Mouse (Mus musculus): ENCODE data around the gene Gpatch3.

Gene Gpatch3

GRCm38 (mm10) chr4:133584059-133584951 is 9.8 kb downstream of the Gpatch3 start, which contains the start of gene Gpn2:
Gene Gpn2 (plus strand): TSS chr4:133584362.
- peak; percentile 89 to 92 for DNase-seq

GRCm38 (mm10) chr4:133592570-133592969 is 18.0 kb downstream of the Gpatch3 start:
- DNase-seq = peak; percentile 69 to 80

DNA sequence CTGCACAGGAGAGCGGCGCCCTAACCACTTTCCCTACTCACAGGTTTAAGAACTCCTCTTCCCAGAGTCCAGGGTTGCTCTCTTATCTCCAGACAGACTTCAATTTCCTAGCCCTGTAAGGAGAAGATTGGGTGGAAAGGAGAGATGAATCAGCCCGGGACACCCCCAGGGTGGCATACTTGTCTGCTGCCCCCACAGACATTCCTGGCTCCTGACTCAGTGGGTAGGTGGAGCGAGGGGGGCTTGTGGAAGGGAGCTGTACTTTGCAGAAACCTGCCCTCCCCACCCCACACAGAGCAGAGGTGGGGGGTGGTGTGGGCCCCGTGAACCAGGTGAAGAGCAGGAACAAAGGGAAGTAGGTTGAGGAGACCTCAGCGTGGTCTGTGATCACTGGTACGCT is 21.0 kb downstream of the Gpatch3 start:
- DNase-seq = no peak

DNA sequence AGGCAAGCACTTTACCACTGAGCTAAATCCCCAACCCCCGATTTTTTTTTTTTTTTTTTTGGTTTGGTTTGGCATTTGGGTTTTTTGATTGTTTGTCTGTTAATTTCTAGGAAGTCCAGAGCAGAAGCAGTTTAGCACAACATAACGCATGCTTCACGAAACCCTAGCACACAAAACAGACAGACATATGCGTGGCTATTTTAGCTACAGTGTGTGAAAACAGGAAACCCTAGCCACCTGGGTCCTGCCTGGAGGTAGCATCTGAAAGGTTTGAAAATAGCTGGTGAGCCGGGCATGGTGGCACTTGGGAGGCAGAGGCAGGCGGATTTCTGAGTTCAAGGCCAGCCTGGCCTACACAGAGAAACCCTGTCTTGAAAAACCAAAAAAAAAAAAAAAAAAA is 21.5 kb downstream of the Gpatch3 start:
- DNase-seq = no peak

DNA sequence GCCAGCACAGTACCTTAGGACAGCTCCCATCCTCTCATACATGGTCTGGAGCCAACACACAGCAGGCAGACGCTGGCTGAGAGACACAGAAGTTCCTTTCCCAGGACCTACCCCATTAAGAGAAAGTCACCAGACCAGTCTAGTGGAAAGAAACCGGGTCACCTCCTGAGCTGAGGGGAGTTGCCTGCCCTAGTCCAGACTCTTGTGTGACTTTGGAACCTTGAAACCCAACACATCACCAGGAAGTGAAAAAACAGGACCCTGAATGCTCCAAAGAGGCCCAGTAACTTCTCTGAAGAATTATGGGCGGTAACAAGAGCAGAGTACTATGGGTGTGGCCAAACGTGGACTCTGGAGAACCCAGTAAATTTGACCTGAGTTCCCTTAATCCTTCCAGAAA is 24.1 kb downstream of the Gpatch3 start:
- peak; percentile 32 for DNase-seq

- DNase-seq = no peak
Measured at GRCm38 (mm10) chr4:133599116-133599515, 24.6 kb downstream of the Gpatch3 start.

DNA sequence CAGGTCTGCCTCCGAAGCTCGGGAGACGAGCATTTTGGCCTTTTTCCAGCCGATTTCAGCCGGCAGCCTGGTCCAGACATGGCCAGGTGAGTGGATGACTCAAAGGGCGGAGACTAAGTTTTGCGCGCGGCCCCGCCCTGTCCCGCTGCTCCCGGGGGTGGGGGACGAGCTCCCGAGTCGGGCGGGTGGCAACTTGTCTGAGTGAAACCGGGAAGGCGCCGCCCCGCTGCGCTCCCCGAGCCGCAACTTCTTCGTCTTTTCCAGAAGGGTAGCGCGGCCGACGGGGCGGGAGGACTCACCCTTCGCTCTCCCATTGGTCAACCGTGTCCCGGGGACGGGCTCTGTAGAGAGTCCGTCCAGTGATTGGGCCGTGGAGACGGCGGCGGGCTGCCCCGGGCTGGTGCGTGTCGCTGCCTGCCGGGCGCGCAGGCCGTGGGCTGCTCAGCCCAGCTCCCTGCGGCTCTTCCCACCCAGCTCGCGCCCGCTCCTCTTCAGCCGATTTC is 25.1 kb downstream of the Gpatch3 start:
- peak; percentile 95 to 96 for DNase-seq

DNA sequence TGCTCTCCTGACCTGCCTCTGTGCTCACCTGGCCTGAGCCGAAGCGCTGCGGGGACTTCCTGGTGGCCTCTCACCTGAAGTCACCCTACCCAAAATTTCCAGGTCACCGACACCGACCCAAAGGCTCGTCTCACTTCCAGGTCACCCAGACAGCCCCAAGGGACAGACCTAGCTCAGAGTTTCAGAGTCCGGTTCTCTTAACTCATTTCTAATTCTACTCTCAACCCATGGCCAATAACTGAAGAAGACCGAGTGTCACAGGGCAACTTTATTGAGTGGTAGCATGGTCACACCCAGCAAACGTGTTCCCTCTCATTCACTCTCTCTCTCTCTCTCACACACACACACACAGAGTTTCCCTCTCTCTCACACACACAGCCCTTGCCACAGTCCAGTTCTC is 25.8 kb downstream of the Gpatch3 start:
- DNase-seq = no peak

GRCm38 (mm10) chr4:133601721-133602218 is 27.2 kb downstream of the Gpatch3 start, which contains the start of gene Sfn:
Gene Sfn (minus strand): TSS chr4:133602168.
- DNase-seq = peak; percentile 74 to 88

GRCm38 (mm10) chr4:133603056-133603455 is 28.5 kb downstream of the Gpatch3 start:
- no peak for DNase-seq

DNA sequence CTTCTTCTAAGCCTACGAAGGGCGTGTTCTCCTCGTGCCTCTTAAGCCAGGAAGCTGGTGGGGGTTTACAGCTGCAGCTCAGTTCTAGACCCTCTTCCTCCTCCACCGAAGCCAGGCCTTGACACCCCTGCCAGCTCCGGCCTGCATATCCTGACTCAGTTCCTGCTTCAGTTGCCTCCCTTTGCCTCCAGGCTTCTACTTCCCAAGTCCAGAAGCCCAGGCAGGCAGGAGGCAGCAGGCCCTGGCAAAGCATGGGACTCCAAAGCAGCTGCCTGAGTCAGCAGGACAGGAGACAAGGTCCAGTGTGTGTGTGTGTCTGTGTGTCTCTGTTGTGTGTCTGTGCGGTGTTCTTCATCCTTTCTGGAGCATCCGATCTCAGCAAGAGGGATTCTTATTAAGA is 29.6 kb downstream of the Gpatch3 start:
- DNase-seq = peak in 1 of 2 experiments; percentile 33

- DNase-seq = no peak
Measured at GRCm38 (mm10) chr4:133604856-133605255, 30.3 kb downstream of the Gpatch3 start.

GRCm38 (mm10) chr4:133605330-133605729 is 30.8 kb downstream of the Gpatch3 start:
- no peak for DNase-seq

- DNase-seq = no peak
Measured at GRCm38 (mm10) chr4:133607284-133607683, 32.7 kb downstream of the Gpatch3 start.

- peak; percentile 84 to 96 for DNase-seq
Measured at GRCm38 (mm10) chr4:133609719-133610118, 35.2 kb downstream of the Gpatch3 start.

GRCm38 (mm10) chr4:133611815-133612214 is 37.3 kb downstream of the Gpatch3 start:
- DNase-seq = no peak

DNA sequence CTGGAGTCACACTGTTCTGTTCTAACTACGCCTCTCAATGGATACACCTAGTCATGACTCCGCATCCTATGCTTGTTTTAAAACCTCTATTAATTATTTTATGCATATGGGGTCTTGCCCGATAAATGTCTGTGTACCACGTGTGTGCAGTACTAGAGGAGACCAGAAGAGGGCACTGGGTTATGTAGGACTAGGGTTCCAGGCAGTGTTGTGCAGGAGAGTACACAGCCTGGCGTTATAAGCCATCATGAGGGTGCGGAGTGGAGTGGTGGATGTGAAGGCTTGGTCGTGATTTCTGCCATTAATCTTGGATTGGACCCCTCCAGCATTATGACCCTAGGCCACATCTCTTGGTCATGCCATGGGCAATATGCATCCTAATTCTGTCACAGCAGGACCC is 37.9 kb downstream of the Gpatch3 start:
- DNase-seq = no peak

GRCm38 (mm10) chr4:133613026-133613425 is 38.5 kb downstream of the Gpatch3 start:
- DNase-seq = no peak

GRCm38 (mm10) chr4:133613867-133614266 is 39.3 kb downstream of the Gpatch3 start:
- DNase-seq = no peak

- DNase-seq = no peak
Measured at GRCm38 (mm10) chr4:133614274-133614761, 39.8 kb downstream of the Gpatch3 start.

DNA sequence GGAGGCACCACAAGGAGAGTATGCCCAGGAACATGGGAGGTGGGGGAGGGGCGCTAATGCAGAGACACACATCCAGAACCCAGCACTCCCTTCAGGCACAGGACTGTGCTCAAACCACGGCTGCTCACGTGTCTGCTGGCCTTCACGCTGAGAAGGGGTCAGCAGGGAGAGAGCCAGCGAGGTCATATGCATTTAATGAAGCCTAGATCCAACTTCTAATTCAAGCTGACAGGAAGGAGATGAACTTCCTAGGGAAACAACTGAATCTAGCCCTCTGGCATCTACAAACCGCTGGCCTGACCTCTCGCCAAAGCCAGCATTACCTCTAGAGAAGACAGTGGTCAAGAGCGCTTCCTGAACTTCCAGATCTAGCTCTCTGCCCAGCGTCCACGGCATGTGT is 40.9 kb downstream of the Gpatch3 start:
- peak; percentile 51 to 53 for DNase-seq

GRCm38 (mm10) chr4:133617936-133618335 is 43.4 kb downstream of the Gpatch3 start:
- DNase-seq = no peak

DNA sequence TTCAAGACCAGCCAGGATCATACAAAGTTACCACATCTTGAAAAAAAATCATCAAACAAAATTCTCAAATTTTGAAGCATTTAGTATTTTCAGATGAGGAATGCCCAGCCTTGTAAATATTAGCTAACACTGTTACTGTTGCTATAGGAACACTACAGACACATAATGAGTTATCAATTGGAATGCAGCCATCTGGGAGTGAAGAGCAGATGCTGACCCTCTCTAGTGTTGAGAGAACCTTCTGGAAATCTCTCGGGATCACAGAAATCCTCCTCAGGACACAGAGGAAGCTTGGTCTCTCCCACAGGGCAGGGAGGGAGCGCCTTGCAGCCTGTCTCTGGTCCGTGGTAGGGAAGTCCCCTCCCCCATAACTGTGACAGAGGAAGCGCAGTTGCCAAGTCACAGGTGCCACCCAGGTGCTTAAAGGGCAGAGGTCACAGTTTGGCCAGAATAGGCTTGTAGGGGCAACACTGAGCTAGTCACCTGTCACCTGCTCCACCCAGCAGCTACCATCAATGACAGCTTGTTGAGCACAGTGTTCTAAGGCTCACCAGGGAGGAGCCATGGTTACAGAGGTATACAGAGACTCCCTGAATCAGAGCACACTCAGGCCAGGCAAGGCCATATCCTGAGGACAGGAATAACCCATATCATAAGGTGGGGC is 45.1 kb downstream of the Gpatch3 start:
- DNase-seq = no peak

Data from kidney, postnatal 36 days (tissue).